Mouse (Mus musculus): ENCODE measurements around the gene Prkcz.

GRCm38 (mm10) chr4:155398222-155398540 is 37.0 kb upstream of the Prkcz start:
- TF ChIP-seq POLR2A (IDR thresholded peaks at IDR 0.05; ENCODE audit: borderline replicate concordance, extremely low read depth, low read depth, low read length): no peak
- no peak for TF ChIP-seq CTCF (IDR thresholded peaks at IDR 0.05; ENCODE audit: insufficient read depth, low read length)
